15 mouse cellular contexts compared by ENCODE assay signal in genomic region chr19:53657437-53657836, GRCm38 (mm10). TPM values are rescaled to one million over a fixed set of nuclear protein-coding genes. Genes with fewer than 3 reads are reported as not detected.
"Had no signal": no experiment of that assay in that cellular context is flagged by ENCODE, and none has a peak within 500 bp of the region (broad histone marks: within the 10 kb centered on the region; RNA-seq: fewer than 3 reads in every experiment).

No protein-coding gene starts in this region.

- DNase-seq: forebrain, postnatal 0 days; gastrocnemius, postnatal 14 days; gastrocnemius, postnatal 36 days; heart, adult 2 months; heart, postnatal 14 days; kidney, adult 18-20 months; kidney, adult 8-10 months; kidney, postnatal 10 days; kidney, postnatal 25 days; kidney, postnatal 4 days; liver; liver, embryonic 13.5 days had no signal

- ATAC-seq: forebrain, postnatal 0 days; hindbrain, postnatal 0 days; intestine, embryonic 16.5 days had no signal

RNA-seq across cellular contexts. Expression of gene Rbm20, which starts 19.7 kb away (rescaled TPM):
- total RNA-seq: hematopoietic stem cell, adult 5-6 weeks had no signal
